Mouse (Mus musculus) stomach, postnatal 0 days (tissue): Measurements from ENCODE around the gene Rexo4. TPM values are rescaled to one million over a fixed set of nuclear protein-coding genes. Genes with fewer than 3 reads are reported as not detected.

Experiments used
- ATAC-seq: fragments of 200-750 bp; cut with Nextera tagmentation; 2 replicates; pipeline ENCODE4 v1.8.0; 2017; ENCODE audit not compliant: low FRiP score, low TSS enrichment
- DNase-seq: peaks from one replicate; pipeline ENCODE4 v3.0.0-alpha.2; 2016; ENCODE audit warnings: low spot score
- H3K27ac ChIP-seq: fragments of 300-500 bp; sonication (generic); replicated peaks from 2 replicates; pipeline ENCODE4 v1.5.1; 2014; ENCODE audit warnings: mild to moderate bottlenecking, control low read depth
- H3K27me3 ChIP-seq: fragments of 300-500 bp; sonication (generic); 2 replicates; pipeline ENCODE4 v1.6.1; 2014; ENCODE audit warnings: low read length; ENCODE audit not compliant: control insufficient read depth, insufficient read depth
- H3K36me3 ChIP-seq: fragments of 300-500 bp; sonication (generic); 2 replicates; pipeline ENCODE4 v1.6.1; 2014; ENCODE audit warnings: low read length, mixed read lengths; ENCODE audit not compliant: control insufficient read depth, insufficient read depth
- H3K4me1 ChIP-seq: fragments of 300-500 bp; sonication (generic); replicated peaks from 2 replicates; pipeline ENCODE4 v1.6.1; 2014; ENCODE audit warnings: antibody characterized with exemption; ENCODE audit not compliant: control insufficient read depth, insufficient read depth
- H3K4me2 ChIP-seq: fragments of 300-500 bp; sonication (generic); replicated peaks from 2 replicates; pipeline ENCODE4 v1.6.1; 2014; ENCODE audit warnings: low read depth, mild to moderate bottlenecking, control low read depth, moderate library complexity
- H3K4me3 ChIP-seq: fragments of 300-500 bp; sonication (generic); 2 replicates; pipeline ENCODE4 v1.5.1; 2014; ENCODE audit warnings: low read depth, low read length, control low read depth
- H3K9ac ChIP-seq: fragments of 300-500 bp; sonication (generic); 2 replicates; pipeline ENCODE4 v1.6.1; 2014; ENCODE audit warnings: mild to moderate bottlenecking, low read length, control low read depth, mixed read lengths
- H3K9me3 ChIP-seq: fragments of 300-500 bp; sonication (generic); 2 replicates; pipeline ENCODE4 v1.6.1; 2016; ENCODE audit warnings: low read length; ENCODE audit not compliant: control insufficient read depth
- CTCF ChIP-seq: IDR thresholded peaks from 2 replicates; pipeline ENCODE4 v1.5.1; 2016; ENCODE audit warnings: antibody characterized with exemption, low read depth, mild to moderate bottlenecking, moderate library complexity
- EP300 ChIP-seq: optimal IDR thresholded peaks from 2 replicates; pipeline ENCODE3; 2016; ENCODE audit warnings: antibody characterized with exemption
- WGBS: fragments of 180-500 bp; shearing (Covaris S2); extraction: QIAGEN DNeasy Blood & Tissue Kit; methylation state at CpG from one replicate; pipeline ENCODE4 v1.1.7; 2014; 5-methylcytosine and 5-hydroxymethylcytosine counted together
- polyA plus RNA-seq: library from polyadenylated mRNA; unstranded; fragments of >200 nt; fragmentation: Nextera tagmentation; extraction: Ambion mirVana; gene quantifications from 2 replicates; pipeline ENCODE4 v1.2.1, GENCODE M21; 2015

Rexo4 gene
- polyA plus RNA-seq, 1 experiment from 2014 or later: 21.7 TPM

- Histone ChIP-seq H3K4me2 (no peak overlapping the region), H3K4me1 (peaks cover 10% of the 10 kb centered on the region), H3K9me3 (no peaks in the 10 kb centered on the region), H3K9ac (no peak overlapping the region), H3K36me3 (peaks cover 12% of the 10 kb centered on the region), H3K27me3 (no peaks in the 10 kb centered on the region), H3K4me3 (no peak overlapping the region), H3K27ac (no peak overlapping the region)
- 90% methylated on average over 3 of the region's 3 CpGs for WGBS
- TF ChIP-seq CTCF (no peak), EP300 (no peak)
- ATAC-seq: no peak
- no peak for DNase-seq
These were observed 57.8 kb downstream of the Rexo4 start for GRCm38 (mm10) chr2:26906431-26906830.

- Histone ChIP-seq H3K36me3 (peaks cover 12% of the 10 kb centered on the region), H3K4me2 (no peak overlapping the region), H3K4me3 (no peak overlapping the region), H3K9me3 (no peaks in the 10 kb centered on the region), H3K4me1 (peaks cover 10% of the 10 kb centered on the region), H3K9ac (no peak overlapping the region), H3K27me3 (no peaks in the 10 kb centered on the region), H3K27ac (no peak overlapping the region)
- ATAC-seq: no peak
- TF ChIP-seq EP300: no peak
- TF ChIP-seq CTCF: no peak
- 92% methylated on average over 2 of the region's 2 CpGs for WGBS
- DNase-seq: no peak
These were observed 58.2 kb downstream of the Rexo4 start for GRCm38 (mm10) chr2:26905936-26906335.

Other genes with a start within 250 kb of the Rexo4 start
- 0.39 TPM in 2 replicates for gene Abo, start 99.4 kb downstream of the Rexo4 start, polyA plus RNA-seq
- 12.5 and 12.8 TPM in 2 replicates for gene Surf6, start 61.5 kb downstream of the Rexo4 start, polyA plus RNA-seq
- 22.5 and 23.9 TPM in 2 replicates for gene Med22, start 53.7 kb downstream of the Rexo4 start, polyA plus RNA-seq
- gene Rpl7a, start 53.6 kb downstream of the Rexo4 start, polyA plus RNA-seq: 477 and 505 TPM in 2 replicates
- gene Surf2, start 48.0 kb downstream of the Rexo4 start, polyA plus RNA-seq: 26.2 and 26.5 TPM in 2 replicates
- gene Surf1, start 47.9 kb downstream of the Rexo4 start, polyA plus RNA-seq: 64.7 and 68.2 TPM in 2 replicates
- 175 and 183 TPM in 2 replicates for gene Surf4, start 30.5 kb downstream of the Rexo4 start, polyA plus RNA-seq
- gene Stkld1, start 30.3 kb downstream of the Rexo4 start, polyA plus RNA-seq: 0.08 TPM in 1 of 2 replicates, not detected in the other
- gene Adamts13, start 9.0 kb upstream of the Rexo4 start, polyA plus RNA-seq: 0.05 and 0.10 TPM in 2 replicates
- 35.1 and 37.7 TPM in 2 replicates for gene Cacfd1, start 45.5 kb upstream of the Rexo4 start, polyA plus RNA-seq
- 2.0 and 2.7 TPM in 2 replicates for gene Slc2a6, start 63.6 kb upstream of the Rexo4 start, polyA plus RNA-seq
- 0.55 and 1.1 TPM in 2 replicates for gene Mymk, start 107.8 kb upstream of the Rexo4 start, polyA plus RNA-seq
- gene Adamtsl2, start 115.0 kb upstream of the Rexo4 start, polyA plus RNA-seq: 1.4 and 3.4 TPM in 2 replicates
- 0.07 and 0.13 TPM in 2 replicates for gene Fam163b, start 178.1 kb upstream of the Rexo4 start, polyA plus RNA-seq
- 0.13 and 0.22 TPM in 2 replicates for gene Dbh, start 200.8 kb upstream of the Rexo4 start, polyA plus RNA-seq